Mouse (Mus musculus): ENCODE data around the gene Mpc2. TPM values are rescaled to one million over a fixed set of nuclear protein-coding genes. Genes with fewer than 3 reads are reported as not detected.

The Mpc2 gene
- polyA plus RNA-seq, 1 experiment from 2014 or later, result 114 TPM

- Histone ChIP-seq H3K4me3 (ENCODE audit: low read depth, low read length) (peak overlapping the region; percentile 83), H3K4me2 (ENCODE audit: low read depth) (peak overlapping the region; percentile 90), H3K27me3 (ENCODE audit: control insufficient read depth, insufficient read depth, low read length) (no peaks in the 10 kb centered on the region), H3K36me3 (ENCODE audit: control insufficient read depth, insufficient read depth, low read length) (no peaks in the 10 kb centered on the region), H3K27ac (ENCODE audit: low read depth, low read length) (peak overlapping the region; percentile 85), H3K4me1 (ENCODE audit: control insufficient read depth, insufficient read depth, low read length) (peaks cover 8% of the 10 kb centered on the region), H3K9ac (ENCODE audit: low read length) (peak overlapping the region; percentile 79), H3K9me3 (ENCODE audit: control insufficient read depth, low read length) (no peaks in the 10 kb centered on the region)
- DNase-seq (ENCODE audit: low spot score) (peak; percentile 44), ATAC-seq (ENCODE audit: insufficient read depth, low FRiP score, low TSS enrichment) (no peak; the same call in 1 of the 2 replicates)
- under 1% methylated on average over 46 of the region's 60 CpGs for WGBS
Measured at GRCm38 (mm10) chr1:165459503-165460181, 795 bp upstream of the Mpc2 start.

- H3K4me1 ChIP-seq (ENCODE audit: control insufficient read depth, insufficient read depth, low read length), result peaks cover 8% of the 10 kb centered on the region
- under 1% methylated on average over 41 of the region's 41 CpGs for WGBS
- no peaks in the 10 kb centered on the region for H3K36me3 ChIP-seq (ENCODE audit: control insufficient read depth, insufficient read depth, low read length)
- peak overlapping the region; percentile 83 for H3K4me3 ChIP-seq (ENCODE audit: low read depth, low read length)
- DNase-seq (ENCODE audit: low spot score) (peak; percentile 99), ATAC-seq (ENCODE audit: insufficient read depth, low FRiP score, low TSS enrichment) (peak; percentile 97)
- no peaks in the 10 kb centered on the region for H3K9me3 ChIP-seq (ENCODE audit: control insufficient read depth, low read length)
- H3K9ac ChIP-seq (ENCODE audit: low read length), result peak overlapping the region; percentile 66
- peak overlapping the region; percentile 61 for H3K4me2 ChIP-seq (ENCODE audit: low read depth)
- H3K27me3 ChIP-seq (ENCODE audit: control insufficient read depth, insufficient read depth, low read length), result no peaks in the 10 kb centered on the region
- peak overlapping the region; percentile 85; the same call in 1 of the 2 replicates for H3K27ac ChIP-seq (ENCODE audit: low read depth, low read length)
Measured at GRCm38 (mm10) chr1:165460801-165461377, 452 bp downstream of the Mpc2 start.

GRCm38 (mm10) chr1:165461681-165462080, 1.2 kb downstream of the Mpc2 start:
- Histone ChIP-seq H3K9me3 (ENCODE audit: control insufficient read depth, low read length) (no peaks in the 10 kb centered on the region), H3K9ac (ENCODE audit: low read length) (peak overlapping the region; percentile 66), H3K27ac (ENCODE audit: low read depth, low read length) (no peak overlapping the region), H3K36me3 (ENCODE audit: control insufficient read depth, insufficient read depth, low read length) (no peaks in the 10 kb centered on the region), H3K4me3 (ENCODE audit: low read depth, low read length) (peak overlapping the region; percentile 83), H3K4me1 (ENCODE audit: control insufficient read depth, insufficient read depth, low read length) (peaks cover 8% of the 10 kb centered on the region), H3K4me2 (ENCODE audit: low read depth) (peak overlapping the region; percentile 61), H3K27me3 (ENCODE audit: control insufficient read depth, insufficient read depth, low read length) (no peaks in the 10 kb centered on the region)
- ATAC-seq (ENCODE audit: insufficient read depth, low FRiP score, low TSS enrichment), result no peak
- WGBS, result 4% methylated on average over 9 of the region's 9 CpGs
- no peak for DNase-seq (ENCODE audit: low spot score)

- no peaks in the 10 kb centered on the region for H3K36me3 ChIP-seq (ENCODE audit: control insufficient read depth, insufficient read depth, low read length)
Measured at GRCm38 (mm10) chr1:165462861-165463260, 2.4 kb downstream of the Mpc2 start.

GRCm38 (mm10) chr1:165464574-165464973, 4.1 kb downstream of the Mpc2 start:
- DNase-seq (ENCODE audit: low spot score), result no peak
- H3K4me2 ChIP-seq (ENCODE audit: low read depth), result no peak overlapping the region
- no peak overlapping the region for H3K27ac ChIP-seq (ENCODE audit: low read depth, low read length)
- no peak for ATAC-seq (ENCODE audit: insufficient read depth, low FRiP score, low TSS enrichment)
- H3K4me1 ChIP-seq (ENCODE audit: control insufficient read depth, insufficient read depth, low read length), result peaks cover 5% of the 10 kb centered on the region
- H3K9ac ChIP-seq (ENCODE audit: low read length), result no peak overlapping the region
- no peaks in the 10 kb centered on the region for H3K9me3 ChIP-seq (ENCODE audit: control insufficient read depth, low read length)
- 93% methylated on average over 3 of the region's 3 CpGs for WGBS
- H3K4me3 ChIP-seq (ENCODE audit: low read depth, low read length), result no peak overlapping the region
- no peaks in the 10 kb centered on the region for H3K27me3 ChIP-seq (ENCODE audit: control insufficient read depth, insufficient read depth, low read length)
- no peaks in the 10 kb centered on the region for H3K36me3 ChIP-seq (ENCODE audit: control insufficient read depth, insufficient read depth, low read length)

More at GRCm38 (mm10) chr1:165462861-165463260, 2.4 kb downstream of the Mpc2 start:
- H3K4me2 ChIP-seq (ENCODE audit: low read depth), result no peak overlapping the region
- DNase-seq (ENCODE audit: low spot score) (no peak), ATAC-seq (ENCODE audit: insufficient read depth, low FRiP score, low TSS enrichment) (no peak)
- H3K9ac ChIP-seq (ENCODE audit: low read length), result no peak overlapping the region
- no peak overlapping the region for H3K4me3 ChIP-seq (ENCODE audit: low read depth, low read length)
- WGBS, result 88% methylated on average over 1 of the region's 1 CpGs
- peaks cover 8% of the 10 kb centered on the region for H3K4me1 ChIP-seq (ENCODE audit: control insufficient read depth, insufficient read depth, low read length)
- no peaks in the 10 kb centered on the region for H3K27me3 ChIP-seq (ENCODE audit: control insufficient read depth, insufficient read depth, low read length)
- no peak overlapping the region for H3K27ac ChIP-seq (ENCODE audit: low read depth, low read length)
- H3K9me3 ChIP-seq (ENCODE audit: control insufficient read depth, low read length), result no peaks in the 10 kb centered on the region

GRCm38 (mm10) chr1:165468971-165469370, 8.5 kb downstream of the Mpc2 start:
- Histone ChIP-seq H3K4me1 (ENCODE audit: control insufficient read depth, insufficient read depth, low read length) (no peaks in the 10 kb centered on the region), H3K9me3 (ENCODE audit: control insufficient read depth, low read length) (no peaks in the 10 kb centered on the region), H3K27me3 (ENCODE audit: control insufficient read depth, insufficient read depth, low read length) (no peaks in the 10 kb centered on the region), H3K27ac (ENCODE audit: low read depth, low read length) (no peak overlapping the region), H3K4me3 (ENCODE audit: low read depth, low read length) (no peak overlapping the region), H3K9ac (ENCODE audit: low read length) (no peak overlapping the region), H3K36me3 (ENCODE audit: control insufficient read depth, insufficient read depth, low read length) (no peaks in the 10 kb centered on the region), H3K4me2 (ENCODE audit: low read depth) (no peak overlapping the region)
- ATAC-seq (ENCODE audit: insufficient read depth, low FRiP score, low TSS enrichment) (no peak), DNase-seq (ENCODE audit: low spot score) (no peak)

GRCm38 (mm10) chr1:165469717-165470116, 9.3 kb downstream of the Mpc2 start:
- Histone ChIP-seq H3K27ac (ENCODE audit: low read depth, low read length) (no peak overlapping the region), H3K27me3 (ENCODE audit: control insufficient read depth, insufficient read depth, low read length) (no peaks in the 10 kb centered on the region), H3K9ac (ENCODE audit: low read length) (no peak overlapping the region), H3K4me3 (ENCODE audit: low read depth, low read length) (no peak overlapping the region), H3K36me3 (ENCODE audit: control insufficient read depth, insufficient read depth, low read length) (no peaks in the 10 kb centered on the region), H3K4me1 (ENCODE audit: control insufficient read depth, insufficient read depth, low read length) (no peaks in the 10 kb centered on the region), H3K4me2 (ENCODE audit: low read depth) (no peak overlapping the region), H3K9me3 (ENCODE audit: control insufficient read depth, low read length) (no peaks in the 10 kb centered on the region)
- no peak for DNase-seq (ENCODE audit: low spot score)
- no peak for ATAC-seq (ENCODE audit: insufficient read depth, low FRiP score, low TSS enrichment)

- 85% methylated on average over 1 of the region's 1 CpGs for WGBS
- H3K4me3 ChIP-seq (ENCODE audit: low read depth, low read length), result no peak overlapping the region
- no peak overlapping the region for H3K27ac ChIP-seq (ENCODE audit: low read depth, low read length)
- H3K9me3 ChIP-seq (ENCODE audit: control insufficient read depth, low read length), result no peaks in the 10 kb centered on the region
- H3K4me1 ChIP-seq (ENCODE audit: control insufficient read depth, insufficient read depth, low read length), result no peaks in the 10 kb centered on the region
- no peak for ATAC-seq (ENCODE audit: insufficient read depth, low FRiP score, low TSS enrichment)
- H3K4me2 ChIP-seq (ENCODE audit: low read depth), result no peak overlapping the region
- H3K9ac ChIP-seq (ENCODE audit: low read length), result no peak overlapping the region
- no peaks in the 10 kb centered on the region for H3K27me3 ChIP-seq (ENCODE audit: control insufficient read depth, insufficient read depth, low read length)
- no peak for DNase-seq (ENCODE audit: low spot score)
- no peaks in the 10 kb centered on the region for H3K36me3 ChIP-seq (ENCODE audit: control insufficient read depth, insufficient read depth, low read length)
Measured at GRCm38 (mm10) chr1:165471490-165471889, 11.1 kb downstream of the Mpc2 start.

- H3K27ac ChIP-seq (ENCODE audit: low read depth, low read length), result no peak within 1 kb of the TSS
- no peak within 1 kb of the TSS for H3K4me2 ChIP-seq (ENCODE audit: low read depth)
- H3K4me1 ChIP-seq (ENCODE audit: control insufficient read depth, insufficient read depth, low read length), result no peaks in the 10 kb centered on the region
- DNase-seq (ENCODE audit: low spot score) (no peak), ATAC-seq (ENCODE audit: insufficient read depth, low FRiP score, low TSS enrichment) (no peak)
- no peaks in the 10 kb centered on the region for H3K27me3 ChIP-seq (ENCODE audit: control insufficient read depth, insufficient read depth, low read length)
- H3K9ac ChIP-seq (ENCODE audit: low read length), result no peak within 1 kb of the TSS
- WGBS, result 88% methylated on average over 8 of the region's 8 CpGs
- H3K9me3 ChIP-seq (ENCODE audit: control insufficient read depth, low read length), result no peaks in the 10 kb centered on the region
- H3K4me3 ChIP-seq (ENCODE audit: low read depth, low read length), result no peak within 1 kb of the TSS
- H3K36me3 ChIP-seq (ENCODE audit: control insufficient read depth, insufficient read depth, low read length), result no peaks in the 10 kb centered on the region
Measured at GRCm38 (mm10) chr1:165484688-165485233, 24.3 kb downstream of the Mpc2 start, which contains the start of gene Adcy10. Adcy10 (plus strand) TSS chr1:165485183.
